Mouse (Mus musculus): ENCODE results near the gene Tnpo3.

Tnpo3 gene

GRCm38 (mm10) chr6:29527361-29528164 lies 82.1 kb downstream of the Tnpo3 start:
- no peak for DNase-seq

- DNase-seq, result no peak
These were observed 83.1 kb downstream of the Tnpo3 start, which contains the start of gene Irf5 for GRCm38 (mm10) chr6:29526281-29527251. TSS of gene Irf5 (plus strand) at chr6:29526625.

- DNase-seq, result no peak
These were observed 84.4 kb downstream of the Tnpo3 start for GRCm38 (mm10) chr6:29525256-29525655.

- DNase-seq, result no peak
These were observed 85.6 kb downstream of the Tnpo3 start for GRCm38 (mm10) chr6:29524034-29524489.

GRCm38 (mm10) chr6:29523301-29524033 lies 86.2 kb downstream of the Tnpo3 start:
- no peak for DNase-seq

GRCm38 (mm10) chr6:29522626-29523300 lies 86.9 kb downstream of the Tnpo3 start:
- no peak for DNase-seq

GRCm38 (mm10) chr6:29517139-29517538 lies 92.5 kb downstream of the Tnpo3 start:
- DNase-seq, result peak; percentile 69

GRCm38 (mm10) chr6:29513284-29513683 lies 96.4 kb downstream of the Tnpo3 start:
- no peak for DNase-seq

GRCm38 (mm10) chr6:29509086-29509485 lies 100.6 kb downstream of the Tnpo3 start:
- DNase-seq, result no peak

- DNase-seq, result no peak
These were observed 102.0 kb downstream of the Tnpo3 start, which contains the start of gene Kcp for GRCm38 (mm10) chr6:29507447-29508309. TSS of gene Kcp (minus strand) at chr6:29507952.

GRCm38 (mm10) chr6:29506834-29507233 lies 102.9 kb downstream of the Tnpo3 start:
- DNase-seq, result no peak

GRCm38 (mm10) chr6:29505493-29505892 lies 104.2 kb downstream of the Tnpo3 start:
- DNase-seq, result no peak

GRCm38 (mm10) chr6:29501599-29501998 lies 108.1 kb downstream of the Tnpo3 start:
- no peak for DNase-seq

GRCm38 (mm10) chr6:29500810-29501209 lies 108.9 kb downstream of the Tnpo3 start:
- no peak for DNase-seq

- DNase-seq, result no peak
These were observed 109.5 kb downstream of the Tnpo3 start for GRCm38 (mm10) chr6:29500177-29500576.

GRCm38 (mm10) chr6:29497791-29498190 lies 111.9 kb downstream of the Tnpo3 start:
- DNase-seq, result no peak

GRCm38 (mm10) chr6:29496270-29496669 lies 113.4 kb downstream of the Tnpo3 start:
- DNase-seq, result no peak

GRCm38 (mm10) chr6:29494101-29494500 lies 115.6 kb downstream of the Tnpo3 start:
- DNase-seq, result no peak

Data from right cerebral cortex, adult 18-20 months (tissue).